Mouse (Mus musculus) liver, adult 2 months (tissue): Measurements from ENCODE around the gene Ralgps1. TPM values are rescaled to one million over a fixed set of nuclear protein-coding genes. Genes with fewer than 3 reads are reported as not detected.

Source experiments
- DNase-seq: peaks from one replicate; pipeline ENCODE4 v3.0.0-alpha.2; 2011; ENCODE audit warnings: low read depth, low spot score; ENCODE audit errors: extremely low read depth
- H3K27ac ChIP-seq: fragments of 200-500 bp; replicated peaks from 2 replicates; pipeline ENCODE4 v1.5.1; 2012; ENCODE audit warnings: low read depth, mild to moderate bottlenecking, control low read depth, inconsistent platforms, low read length; ENCODE audit not compliant: insufficient read depth
- H3K27me3 ChIP-seq: fragments of 200-500 bp; 2 replicates; pipeline ENCODE4 v1.6.1; 2012; ENCODE audit warnings: mild to moderate bottlenecking, moderate library complexity, low read length, inconsistent platforms; ENCODE audit not compliant: control insufficient read depth, insufficient read depth
- H3K36me3 ChIP-seq: fragments of 200-500 bp; 2 replicates; pipeline ENCODE4 v1.6.1; 2012; ENCODE audit warnings: low read length, inconsistent platforms; ENCODE audit not compliant: control insufficient read depth, insufficient read depth
- H3K4me1 ChIP-seq: fragments of 200-500 bp; 2 replicates; pipeline ENCODE4 v1.6.1; 2011; ENCODE audit warnings: low read length; ENCODE audit not compliant: control insufficient read depth, insufficient read depth
- H3K4me3 ChIP-seq: fragments of 200-500 bp; 2 replicates; pipeline ENCODE4 v1.5.1; 2011; ENCODE audit warnings: low read depth, mild to moderate bottlenecking, control low read depth, low read length, moderate library complexity; ENCODE audit not compliant: insufficient read depth
- H3K79me2 ChIP-seq: fragments of 200-500 bp; 2 replicates; pipeline ENCODE4 v1.6.1; 2012; ENCODE audit warnings: inconsistent platforms, mild to moderate bottlenecking, low read length, moderate library complexity; ENCODE audit not compliant: control insufficient read depth, insufficient read depth
- H3K9ac ChIP-seq: fragments of 200-500 bp; 2 replicates; pipeline ENCODE4 v1.6.1; 2012; ENCODE audit warnings: low read depth, mild to moderate bottlenecking, control low read depth, inconsistent platforms, low read length
- CTCF ChIP-seq: fragments of 200-500 bp; IDR thresholded peaks from 2 replicates; pipeline ENCODE4 v1.5.1; 2011; ENCODE audit warnings: low read depth, low read length, control low read depth
- POLR2A ChIP-seq: fragments of 200-500 bp; IDR thresholded peaks from 2 replicates; pipeline ENCODE4 v1.6.1; 2011; ENCODE audit warnings: low read length, control low read depth; ENCODE audit not compliant: insufficient read depth; ENCODE audit errors: extremely low read depth
- WGBS: fragments of 180-500 bp; shearing (Covaris S2); methylation state at CpG from one replicate; pipeline ENCODE4 v1.1.7; 2018; 5-methylcytosine and 5-hydroxymethylcytosine counted together
- polyA plus RNA-seq: library from polyadenylated mRNA; depleted of rRNA; stranded (reverse); fragments of >200 nt; gene quantifications from 2 replicates; pipeline ENCODE4 v1.2.3, GENCODE M21; 2012
- total RNA-seq: library from RNA; depleted of rRNA; stranded (reverse); fragments of >200 nt; gene quantifications from 2 replicates; pipeline ENCODE4 v1.2.3, GENCODE M21; 2014

The Ralgps1 gene
- total and polyA plus RNA-seq, 2 experiments = 2.6 to 3.3 TPM

DNA sequence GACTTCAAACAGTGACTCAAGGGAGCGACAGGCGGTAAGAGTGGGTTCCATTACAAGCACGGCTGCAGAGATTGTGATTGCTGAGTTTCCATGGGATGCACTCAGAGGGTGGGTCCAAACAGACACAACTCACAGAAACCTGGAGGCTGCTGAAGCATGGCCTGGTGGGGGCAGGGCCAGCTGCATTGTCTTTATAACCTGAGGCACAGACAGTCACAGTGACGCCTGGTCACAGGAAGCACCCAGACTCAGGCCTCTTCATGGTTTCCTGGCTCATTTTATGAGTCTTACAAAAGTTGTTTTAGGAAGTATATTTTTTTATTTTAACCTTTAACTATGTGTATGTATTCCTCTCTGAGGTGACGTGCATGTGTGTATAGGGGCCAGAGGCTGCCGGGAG, 201.8 kb downstream of the Ralgps1 start:
- no peak overlapping the region for H3K9ac ChIP-seq
- H3K27ac ChIP-seq = no peak overlapping the region
- H3K79me2 ChIP-seq = no peaks in the 10 kb centered on the region
- no peak for TF ChIP-seq POLR2A
- TF ChIP-seq CTCF = no peak
- 93% methylated on average over 6 of the region's 6 CpGs for WGBS
- DNase-seq = no peak
- H3K4me3 ChIP-seq = no peak overlapping the region
- no peaks in the 10 kb centered on the region for H3K27me3 ChIP-seq
- no peaks in the 10 kb centered on the region for H3K4me1 ChIP-seq
- no peaks in the 10 kb centered on the region for H3K36me3 ChIP-seq

DNA sequence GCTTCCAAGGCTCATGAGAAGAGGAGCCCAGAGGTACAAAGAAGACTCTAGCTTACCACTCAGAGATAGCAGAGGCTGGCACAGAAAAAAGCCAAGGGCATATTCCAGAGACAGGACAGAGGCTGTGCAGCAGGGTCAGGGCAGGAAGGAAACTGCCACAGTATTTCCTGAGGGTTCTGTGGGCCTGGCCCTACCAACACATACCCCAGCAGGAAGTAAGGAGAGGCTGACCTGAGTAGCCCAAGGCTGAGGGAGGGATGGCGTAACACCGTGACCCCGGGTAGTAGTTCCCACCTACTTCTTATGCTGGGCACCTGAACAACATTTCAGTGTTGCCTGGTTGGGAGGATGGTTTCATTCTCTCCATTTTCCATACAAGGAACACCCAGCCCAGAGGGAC, 204.2 kb downstream of the Ralgps1 start:
- Histone ChIP-seq H3K27me3 (no peaks in the 10 kb centered on the region), H3K4me3 (no peak overlapping the region), H3K4me1 (no peaks in the 10 kb centered on the region), H3K36me3 (no peaks in the 10 kb centered on the region), H3K79me2 (no peaks in the 10 kb centered on the region), H3K27ac (no peak overlapping the region), H3K9ac (no peak overlapping the region)
- TF ChIP-seq CTCF (no peak), POLR2A (no peak)
- 77% methylated on average over 3 of the region's 3 CpGs for WGBS
- no peak for DNase-seq

- Histone ChIP-seq H3K79me2 (no peaks in the 10 kb centered on the region), H3K9ac (no peak overlapping the region), H3K27me3 (no peaks in the 10 kb centered on the region), H3K4me3 (no peak overlapping the region), H3K4me1 (no peaks in the 10 kb centered on the region), H3K36me3 (no peaks in the 10 kb centered on the region), H3K27ac (peak overlapping the region; percentile 42; the same call in 1 of the 2 replicates)
- TF ChIP-seq POLR2A (no peak), CTCF (no peak)
- WGBS = 66% methylated on average over 7 of the region's 7 CpGs
- no peak for DNase-seq
Measured at GRCm38 (mm10) chr2:33165710-33166374, 205.4 kb downstream of the Ralgps1 start.

DNA sequence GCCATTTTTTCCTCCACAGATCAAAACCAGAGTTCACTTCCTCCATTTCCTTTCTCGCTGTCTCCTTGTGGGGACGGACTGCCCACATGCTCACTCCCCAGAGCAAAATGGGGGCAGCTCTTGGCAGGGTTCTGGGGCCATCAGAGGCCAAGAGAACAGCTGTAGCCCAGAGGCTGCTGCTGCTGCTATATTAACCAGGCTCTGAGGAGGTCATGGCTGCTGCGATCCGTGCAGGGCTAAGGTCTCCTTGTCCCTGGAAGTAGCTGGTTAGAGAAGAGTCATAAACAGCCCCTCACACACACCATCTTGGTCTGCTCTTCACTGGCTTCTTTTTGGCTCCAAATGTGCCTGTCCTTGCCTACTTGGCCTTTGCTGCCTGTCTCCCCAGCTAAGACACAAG, 206.1 kb downstream of the Ralgps1 start:
- no peak overlapping the region for H3K4me3 ChIP-seq
- H3K27ac ChIP-seq = peak overlapping the region; percentile 42; the same call in 1 of the 2 replicates
- H3K36me3 ChIP-seq = no peaks in the 10 kb centered on the region
- no peak overlapping the region for H3K9ac ChIP-seq
- H3K79me2 ChIP-seq = no peaks in the 10 kb centered on the region
- H3K27me3 ChIP-seq = no peaks in the 10 kb centered on the region
- TF ChIP-seq CTCF (no peak), POLR2A (no peak)
- WGBS = 84% methylated on average over 4 of the region's 4 CpGs
- DNase-seq = no peak
- H3K4me1 ChIP-seq = no peaks in the 10 kb centered on the region

- WGBS = 69% methylated on average over 3 of the region's 3 CpGs
- no peak overlapping the region for H3K9ac ChIP-seq
- no peaks in the 10 kb centered on the region for H3K27me3 ChIP-seq
- no peak overlapping the region for H3K4me3 ChIP-seq
- H3K4me1 ChIP-seq = no peaks in the 10 kb centered on the region
- no peak for DNase-seq
- TF ChIP-seq POLR2A (no peak), CTCF (no peak)
- no peak overlapping the region for H3K27ac ChIP-seq
- H3K36me3 ChIP-seq = no peaks in the 10 kb centered on the region
- no peaks in the 10 kb centered on the region for H3K79me2 ChIP-seq
Measured at GRCm38 (mm10) chr2:33164646-33165045, 206.6 kb downstream of the Ralgps1 start.

GRCm38 (mm10) chr2:33162126-33162525, 209.2 kb downstream of the Ralgps1 start:
- no peak overlapping the region for H3K4me3 ChIP-seq
- no peaks in the 10 kb centered on the region for H3K4me1 ChIP-seq
- TF ChIP-seq POLR2A (no peak), CTCF (no peak)
- H3K27ac ChIP-seq = no peak overlapping the region
- H3K27me3 ChIP-seq = no peaks in the 10 kb centered on the region
- no peak overlapping the region for H3K9ac ChIP-seq
- H3K36me3 ChIP-seq = no peaks in the 10 kb centered on the region
- no peak for DNase-seq
- H3K79me2 ChIP-seq = no peaks in the 10 kb centered on the region
- WGBS = 79% methylated on average over 2 of the region's 2 CpGs
